14 mouse cellular contexts compared by ENCODE assay signal in the genomic region with DNA sequence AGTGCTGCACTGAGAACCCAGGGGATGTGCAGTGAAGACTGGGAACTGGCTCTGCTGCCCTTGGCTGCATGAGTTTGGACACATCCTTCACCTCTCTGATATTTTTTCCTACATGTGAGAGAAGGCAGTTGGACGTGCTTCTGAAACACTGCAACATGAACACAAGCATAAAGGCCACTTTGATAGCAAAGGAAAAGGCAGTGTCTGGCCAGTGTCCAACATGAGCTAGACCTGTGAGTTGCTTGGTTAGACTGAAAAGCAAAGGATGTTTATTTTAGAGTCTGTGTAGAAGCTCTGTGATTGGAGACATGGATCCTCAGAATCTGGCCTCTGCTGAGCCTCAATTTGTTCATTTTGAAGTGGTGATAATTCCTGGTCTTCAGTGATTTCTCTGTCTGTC.
"Had no signal": no experiment of that assay in that cellular context is flagged by ENCODE, and none has a peak within 500 bp of the region (broad histone marks: within the 10 kb centered on the region; RNA-seq: fewer than 3 reads in every experiment).

No protein-coding gene starts in this region.

- ATAC-seq: midbrain, embryonic 15.5 days had no signal

- H3K9ac ChIP-seq: liver, embryonic 15.5 days; midbrain, embryonic 15.5 days; neural tube, embryonic 12.5 days had no signal

- H3K4me2 ChIP-seq: liver, embryonic 11.5 days; liver, embryonic 15.5 days; midbrain, embryonic 11.5 days; midbrain, embryonic 15.5 days; neural tube, embryonic 12.5 days had no signal

- H3K36me3 ChIP-seq: limb, embryonic 10.5 days; liver, embryonic 15.5 days; midbrain, embryonic 15.5 days; neural tube, embryonic 12.5 days had no signal

- H3K27me3 ChIP-seq: liver, embryonic 15.5 days; megakaryocyte, embryonic 14.5 days; midbrain, embryonic 15.5 days; neural tube, embryonic 12.5 days had no signal

- H3K27ac ChIP-seq: limb, embryonic 10.5 days; liver, embryonic 15.5 days; macrophage; midbrain, embryonic 15.5 days; neural tube, embryonic 12.5 days; stomach, postnatal 0 days had no signal

- H3K4me3 ChIP-seq: limb, embryonic 10.5 days; liver, embryonic 15.5 days; megakaryocyte, embryonic 14.5 days; midbrain, embryonic 15.5 days; neural tube, embryonic 12.5 days had no signal

- H3K4me1 ChIP-seq: limb, embryonic 10.5 days; liver, embryonic 15.5 days; megakaryocyte, embryonic 14.5 days; midbrain, embryonic 15.5 days; neural tube, embryonic 12.5 days had no signal

- H3K9me3 ChIP-seq: limb, embryonic 10.5 days; liver, embryonic 15.5 days; midbrain, embryonic 15.5 days; neural tube, embryonic 12.5 days had no signal

- DNase-seq: kidney, postnatal 14 days; layer of hippocampus, adult 9-11 months; lung, adult 2 months; lung, postnatal 10 days; thymus, postnatal 4 days had no signal
